Mouse (Mus musculus) thymus, adult 2 months (tissue): ENCODE results near the gene Lrrc10b. TPM values are rescaled to one million over a fixed set of nuclear protein-coding genes. Genes with fewer than 3 reads are reported as not detected.

ENCODE experiments used
- DNase-seq: peaks from one replicate; pipeline ENCODE4 v3.0.0; 2021
- H3K27ac ChIP-seq: fragments of 200-500 bp; 2 replicates; pipeline ENCODE4 v1.5.1; 2012; ENCODE audit warnings: low read length, control low read depth; ENCODE audit not compliant: control insufficient read depth, insufficient read depth
- H3K27me3 ChIP-seq: fragments of 200-500 bp; 2 replicates; pipeline ENCODE4 v1.6.1; 2012; ENCODE audit warnings: mild to moderate bottlenecking, low read length, moderate library complexity, mixed read lengths; ENCODE audit not compliant: control insufficient read depth, insufficient read depth
- H3K36me3 ChIP-seq: fragments of 200-500 bp; 2 replicates; pipeline ENCODE4 v1.6.1; 2012; ENCODE audit warnings: mild to moderate bottlenecking, low read length, moderate library complexity; ENCODE audit not compliant: control insufficient read depth, insufficient read depth
- H3K4me1 ChIP-seq: fragments of 200-500 bp; replicated peaks from 2 replicates; pipeline ENCODE4 v1.6.1; 2012; ENCODE audit warnings: low read length; ENCODE audit not compliant: control insufficient read depth, insufficient read depth
- H3K4me3 ChIP-seq: fragments of 200-500 bp; 2 replicates; pipeline ENCODE4 v1.5.1; 2012; ENCODE audit warnings: mild to moderate bottlenecking, low read length, control low read depth, moderate library complexity; ENCODE audit not compliant: control insufficient read depth, insufficient read depth
- CTCF ChIP-seq: fragments of 200-500 bp; IDR thresholded peaks from 2 replicates; pipeline ENCODE4 v1.5.1; 2012; ENCODE audit warnings: mild to moderate bottlenecking, control low read depth, low read length, moderate library complexity, borderline replicate concordance; ENCODE audit not compliant: control insufficient read depth, poor library complexity, insufficient read depth; ENCODE audit errors: extremely low read depth
- POLR2A ChIP-seq: fragments of 200-500 bp; IDR thresholded peaks from 2 replicates; pipeline ENCODE4 v1.6.1; 2012; ENCODE audit warnings: mild to moderate bottlenecking, low read length, control low read depth, moderate library complexity; ENCODE audit not compliant: control insufficient read depth, poor library complexity, insufficient read depth; ENCODE audit errors: extremely low read depth
- WGBS: fragments of 180-500 bp; shearing (Covaris S2); methylation state at CpG from one replicate; pipeline ENCODE4 v1.1.7; 2018; 5-methylcytosine and 5-hydroxymethylcytosine counted together
- polyA plus RNA-seq: library from polyadenylated mRNA; depleted of rRNA; stranded (reverse); fragments of >200 nt; gene quantifications from 2 replicates; pipeline ENCODE4 v1.2.3, GENCODE M21; 2012

Lrrc10b gene
- polyA plus RNA-seq, 1 experiment: 0.59 TPM

DNA sequence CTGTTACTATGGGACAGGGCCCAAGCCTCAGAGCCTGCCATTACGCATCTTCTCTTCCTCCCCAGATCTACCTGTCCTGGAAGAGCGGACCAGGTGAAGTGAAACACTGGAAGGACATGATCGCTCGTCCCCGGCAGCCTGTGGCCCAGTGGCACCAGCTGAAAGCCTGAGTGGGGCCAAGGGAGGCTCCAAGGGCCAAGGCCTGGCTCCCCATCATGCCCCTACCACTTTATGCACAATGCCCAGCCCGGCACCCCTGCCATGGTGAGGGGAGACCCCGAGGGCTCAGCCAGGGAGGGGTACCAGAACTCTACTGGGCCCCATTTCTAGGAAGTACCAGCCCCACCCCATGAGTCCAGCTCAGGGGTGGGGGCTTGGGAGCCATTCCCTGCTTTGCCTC, 9.0 kb downstream of the Lrrc10b start:
- Histone ChIP-seq H3K36me3 (no peaks in the 10 kb centered on the region), H3K4me1 (no peaks in the 10 kb centered on the region), H3K4me3 (no peak overlapping the region), H3K27ac (no peak overlapping the region), H3K27me3 (no peaks in the 10 kb centered on the region)
- TF ChIP-seq POLR2A (no peak), CTCF (no peak)
- 91% methylated on average over 7 of the region's 7 CpGs for WGBS
- no peak for DNase-seq

DNA sequence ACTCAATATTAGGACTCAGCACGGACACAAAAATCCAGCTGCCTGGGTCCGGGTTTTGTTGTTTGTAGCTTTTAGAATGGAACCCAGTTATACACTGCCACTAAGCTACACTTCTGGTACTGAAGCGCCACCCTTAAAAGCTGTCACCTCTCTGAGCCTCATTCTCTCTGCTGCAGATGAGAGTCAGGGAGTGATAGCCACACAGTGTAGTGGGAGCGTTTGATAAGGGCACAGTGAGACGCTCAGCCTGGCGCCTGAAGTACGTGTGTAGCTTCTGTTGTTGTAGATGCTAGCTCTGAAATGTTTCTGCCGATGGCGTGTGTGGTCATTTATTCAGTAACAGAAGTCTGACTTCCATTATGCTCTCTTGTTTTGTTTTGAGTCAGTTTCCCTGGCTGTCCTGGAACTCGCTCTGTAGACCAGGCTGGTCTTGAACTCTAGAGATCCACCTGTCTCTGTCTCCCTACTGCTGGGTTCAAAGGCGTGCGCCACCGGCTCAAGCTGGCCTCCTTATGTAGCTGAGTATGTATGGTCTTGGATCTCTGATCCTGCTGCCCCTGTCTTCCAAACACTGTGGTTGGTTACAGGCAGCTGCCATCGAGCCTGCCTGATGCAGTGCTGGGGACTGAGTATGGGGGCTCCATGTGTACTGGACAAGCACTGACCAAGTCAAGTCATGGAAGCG, 12.4 kb downstream of the Lrrc10b start:
- no peaks in the 10 kb centered on the region for H3K4me1 ChIP-seq
- no peak for TF ChIP-seq POLR2A
- no peak for TF ChIP-seq CTCF
- H3K27me3 ChIP-seq: no peaks in the 10 kb centered on the region
- no peak overlapping the region for H3K27ac ChIP-seq
- H3K4me3 ChIP-seq: no peak overlapping the region
- DNase-seq: no peak
- no peaks in the 10 kb centered on the region for H3K36me3 ChIP-seq
- WGBS: 92% methylated on average over 15 of the region's 15 CpGs

DNA sequence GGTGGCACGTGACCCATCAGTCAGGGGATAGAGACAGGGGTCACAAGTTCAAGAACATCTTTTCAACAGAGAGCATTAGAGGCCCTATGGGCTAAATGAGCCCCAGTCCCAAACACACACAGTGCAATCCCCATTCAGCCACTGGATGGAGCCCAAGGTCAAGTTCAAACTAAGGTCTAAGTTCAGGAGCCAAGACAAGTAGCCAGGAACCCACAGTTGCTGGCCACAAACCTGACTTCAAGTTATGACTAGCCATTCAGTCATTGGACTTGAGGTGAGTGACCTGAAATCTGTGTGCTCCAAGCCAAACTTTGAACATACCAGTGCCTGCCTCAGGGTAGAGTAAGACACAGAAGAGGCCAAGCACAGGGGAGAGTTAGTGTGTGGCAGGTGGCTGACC, 19.8 kb downstream of the Lrrc10b start:
- Histone ChIP-seq H3K4me1 (no peaks in the 10 kb centered on the region), H3K4me3 (no peak overlapping the region), H3K27ac (no peak overlapping the region), H3K27me3 (no peaks in the 10 kb centered on the region), H3K36me3 (no peaks in the 10 kb centered on the region)
- TF ChIP-seq POLR2A (no peak), CTCF (no peak)
- 79% methylated on average over 1 of the region's 1 CpGs for WGBS
- no peak for DNase-seq

DNA sequence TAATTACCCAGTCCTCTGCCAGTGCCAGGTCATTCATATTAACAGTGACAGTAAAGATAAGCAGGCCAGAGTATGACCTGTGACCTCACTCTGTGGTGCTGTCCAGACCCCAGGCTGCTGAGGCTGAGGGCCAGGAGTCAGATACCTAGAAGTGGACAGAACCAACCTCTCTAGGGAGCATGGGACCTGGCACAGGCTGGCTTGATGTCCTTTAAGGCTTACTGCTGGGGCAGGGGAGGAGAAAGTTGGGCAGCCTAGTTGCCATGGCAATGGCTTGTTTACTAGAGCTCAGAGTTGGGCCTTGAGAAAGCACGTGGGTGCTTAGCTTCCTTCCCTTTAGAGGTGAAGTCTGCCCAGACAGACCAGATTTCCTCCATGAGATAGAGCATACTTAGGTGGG, 20.5 kb downstream of the Lrrc10b start:
- no peak overlapping the region for H3K4me3 ChIP-seq
- WGBS: 9% methylated on average over 1 of the region's 1 CpGs
- no peak for DNase-seq
- H3K4me1 ChIP-seq: no peaks in the 10 kb centered on the region
- TF ChIP-seq POLR2A: no peak
- no peak for TF ChIP-seq CTCF
- no peak overlapping the region for H3K27ac ChIP-seq
- H3K36me3 ChIP-seq: no peaks in the 10 kb centered on the region
- no peaks in the 10 kb centered on the region for H3K27me3 ChIP-seq

DNA sequence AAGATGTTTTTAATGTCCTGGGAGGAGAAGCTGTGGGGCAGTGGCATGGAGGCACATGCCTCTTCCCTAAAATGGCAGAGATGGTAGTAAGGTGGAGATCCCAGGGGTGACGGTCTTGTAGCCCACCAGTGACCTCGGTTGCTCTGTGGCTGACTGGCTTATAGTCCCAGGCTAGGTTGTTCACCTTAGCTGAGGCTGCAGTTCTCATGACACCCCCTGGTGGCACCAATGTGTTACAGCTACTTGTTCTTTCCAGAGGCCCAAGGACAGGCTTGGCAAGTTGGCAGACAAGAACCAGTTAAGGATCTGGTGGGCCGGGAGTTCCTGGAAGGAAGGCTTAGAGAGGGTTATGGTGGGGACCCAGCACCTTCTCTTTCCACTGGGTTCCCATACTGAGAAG, 21.4 kb downstream of the Lrrc10b start:
- Histone ChIP-seq H3K36me3 (no peaks in the 10 kb centered on the region), H3K27ac (no peak overlapping the region), H3K4me3 (no peak overlapping the region), H3K4me1 (no peaks in the 10 kb centered on the region), H3K27me3 (no peaks in the 10 kb centered on the region)
- peak; percentile 45 for DNase-seq
- TF ChIP-seq POLR2A (no peak), CTCF (0 out of 2 replicates have a peak, but pooled peaks have one; percentile 53)
- 46% methylated on average over 3 of the region's 3 CpGs for WGBS

DNA sequence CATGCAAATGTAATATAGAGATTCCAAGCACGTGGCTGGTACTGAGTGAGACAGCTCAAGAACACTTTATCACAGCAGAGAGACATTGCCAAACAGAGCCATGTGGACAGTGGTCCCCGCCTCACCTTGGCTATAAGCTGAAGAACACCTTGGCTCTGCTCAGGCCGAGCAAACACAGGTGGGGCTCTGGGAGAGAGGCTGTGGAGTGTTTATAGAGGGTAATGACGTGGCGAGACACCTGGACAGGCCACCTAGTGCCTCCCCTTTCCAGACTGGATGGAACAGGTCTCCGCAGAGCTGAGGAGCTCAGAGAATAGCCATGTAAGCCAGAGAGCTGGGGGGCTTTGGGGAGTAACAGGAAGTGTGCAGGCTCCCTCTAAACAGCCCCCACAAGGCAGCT, 22.3 kb downstream of the Lrrc10b start:
- no peak overlapping the region for H3K4me3 ChIP-seq
- no peak for DNase-seq
- no peaks in the 10 kb centered on the region for H3K36me3 ChIP-seq
- no peaks in the 10 kb centered on the region for H3K27me3 ChIP-seq
- no peak for TF ChIP-seq POLR2A
- TF ChIP-seq CTCF: no peak
- no peaks in the 10 kb centered on the region for H3K4me1 ChIP-seq
- H3K27ac ChIP-seq: no peak overlapping the region
- 80% methylated on average over 6 of the region's 6 CpGs for WGBS

DNA sequence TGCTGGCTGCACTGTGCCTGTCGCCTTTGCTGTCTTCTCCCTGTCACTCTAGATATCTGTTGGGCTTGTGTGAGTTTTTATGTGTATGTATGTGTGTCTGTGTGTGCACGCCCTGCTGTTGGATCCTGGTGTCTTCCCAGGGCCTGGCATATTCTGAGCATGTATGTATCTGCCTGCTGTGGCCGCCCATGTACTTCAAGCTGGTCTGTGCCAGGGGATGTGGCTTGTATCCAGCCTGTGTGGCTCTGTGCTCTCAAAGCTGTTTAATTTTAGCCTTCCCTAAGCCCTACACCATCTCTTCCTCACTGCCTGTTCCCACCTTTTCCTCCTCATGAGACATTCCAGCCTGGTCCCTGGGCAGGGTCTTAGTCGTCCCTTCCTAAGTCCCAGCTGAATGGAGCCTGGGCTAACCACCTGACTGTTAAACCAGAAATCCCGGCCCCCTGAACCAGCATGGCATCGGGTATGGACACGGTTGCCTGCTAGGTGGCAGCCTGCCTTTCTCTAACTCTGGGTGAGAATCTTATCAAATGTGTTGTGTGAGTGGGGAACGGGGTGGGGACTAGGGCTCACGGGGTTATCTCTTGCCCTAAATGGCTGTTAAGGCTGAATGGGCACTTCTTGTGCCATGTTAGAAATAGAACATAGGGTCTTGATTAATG, 23.3 kb downstream of the Lrrc10b start:
- WGBS: 81% methylated on average over 9 of the region's 9 CpGs

More for the DNA sequence above, 23.3 kb downstream of the Lrrc10b start:
- H3K27ac ChIP-seq: no peak overlapping the region
- no peaks in the 10 kb centered on the region for H3K4me1 ChIP-seq
- DNase-seq: no peak
- no peak overlapping the region for H3K4me3 ChIP-seq
- no peaks in the 10 kb centered on the region for H3K36me3 ChIP-seq
- no peak for TF ChIP-seq POLR2A
- TF ChIP-seq CTCF: no peak
- no peaks in the 10 kb centered on the region for H3K27me3 ChIP-seq
